9 mouse cellular contexts compared by ENCODE assay signal in genomic region chr4:103781398-103781797, GRCm38 (mm10).
DNase-seq lines count a peak whose midpoint lies in the region; TF ChIP-seq lines count a peak whose summit lies in the region.
"Had no signal": no experiment of that assay in that cellular context is flagged by ENCODE, and none has a peak within 500 bp of the region (broad histone marks: within the 10 kb centered on the region; RNA-seq: fewer than 3 reads in every experiment).

No protein-coding gene starts in this region.

- intact Hi-C loops in gastrocnemius, adult 2 months (cut with DNase I) = no loop called here

- peak; percentile 24 for DNase-seq in gastrocnemius, adult 2 months
- no peak for DNase-seq in gastrocnemius, postnatal 25 days
- DNase-seq in Muller cell, postnatal 12 days (ENCODE audit: inconsistent ontology term) = peak; percentile 86
- DNase-seq in heart, adult 9 months (ENCODE audit: low spot score in 2 of 2) = peak; percentile 78 to 82
- peak; percentile 59 to 71 for DNase-seq in lung, adult 18-20 months
- DNase-seq in spleen, adult 12 weeks (ENCODE audit: low spot score) = no peak
- no peak for DNase-seq in liver
- DNase-seq in thymus, adult 18-20 months = no peak

- no peak overlapping the region for H3K27ac ChIP-seq in gastrocnemius, adult 2 months
- H3K27ac ChIP-seq: limb, embryonic 12.5 days had no signal

- H3K4me3 ChIP-seq in gastrocnemius, adult 2 months = no peak overlapping the region
- H3K4me3 ChIP-seq: limb, embryonic 12.5 days had no signal

- no peak for TF ChIP-seq CTCF in gastrocnemius, adult 2 months (IDR thresholded peaks at IDR 0.05)

Comparison
In these comparisons a context has a peak if more than half of its experiments do, and no peak if none do; other contexts are left out.
1. DNase-seq: peak in gastrocnemius, adult 2 months (single experiment), Muller cell, postnatal 12 days (single experiment), heart, adult 9 months (2 of 2) and lung, adult 18-20 months (2 of 2); none in gastrocnemius, postnatal 25 days (single experiment), spleen, adult 12 weeks (single experiment), liver (single experiment) and thymus, adult 18-20 months (0 of 2).